Mouse (Mus musculus): ENCODE measurements around the gene Cdhr3.

- TF ChIP-seq CTCF (IDR thresholded peaks at IDR 0.05) (no peak), POLR2A (IDR thresholded peaks at IDR 0.05; ENCODE audit: insufficient read depth, low read depth, low read length) (no peak), EP300 (IDR thresholded peaks at IDR 0.05; ENCODE audit: insufficient read depth, low read depth, low read length) (no peak)
Measured at GRCm38 (mm10) chr12:32989731-32990130, 102.9 kb downstream of the Cdhr3 start.
